Mouse (Mus musculus): ENCODE measurements around the gene Tnrc6c. TPM values are rescaled to one million over a fixed set of nuclear protein-coding genes. Genes with fewer than 3 reads are reported as not detected.

The Tnrc6c gene
- polyA plus RNA-seq, 1 experiment from 2014 or later, result 15.2 TPM

DNA sequence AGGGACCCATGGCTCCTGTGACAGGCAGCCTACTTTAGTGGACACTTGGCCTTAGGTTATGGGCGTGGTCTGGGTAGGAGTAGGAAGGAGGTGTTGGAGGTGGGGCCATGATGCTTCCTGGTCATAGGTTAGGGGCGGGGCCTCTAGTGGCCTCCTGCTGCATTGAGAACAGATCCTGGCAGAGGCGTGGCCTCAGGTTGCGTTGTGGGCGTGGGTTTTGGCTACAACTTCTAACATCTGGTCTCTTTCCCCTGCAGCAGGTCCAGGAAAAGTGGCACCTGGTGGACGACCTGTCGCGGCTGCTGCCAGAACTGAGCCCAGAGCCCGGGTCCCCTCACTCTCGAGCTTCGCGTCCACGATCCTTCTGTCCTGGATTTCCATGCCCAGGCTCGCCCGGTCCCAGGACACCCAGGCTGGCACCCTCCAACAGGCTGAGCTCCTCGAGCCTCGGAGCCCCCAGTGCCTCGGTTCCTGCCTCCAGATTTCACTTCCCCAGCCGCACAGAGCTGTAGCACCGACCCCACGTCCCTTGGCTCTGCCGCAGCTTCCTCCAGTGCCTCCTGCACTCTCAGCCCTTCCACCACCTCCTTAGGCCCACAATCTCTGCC, 138.3 kb downstream of the Tnrc6c start:
- Histone ChIP-seq H3K4me3 (peak overlapping the region; percentile 46), H3K27ac (replicated peaks) (peak overlapping the region; percentile 57)
- peak; percentile 70 for DNase-seq (ENCODE audit: low spot score)

DNA sequence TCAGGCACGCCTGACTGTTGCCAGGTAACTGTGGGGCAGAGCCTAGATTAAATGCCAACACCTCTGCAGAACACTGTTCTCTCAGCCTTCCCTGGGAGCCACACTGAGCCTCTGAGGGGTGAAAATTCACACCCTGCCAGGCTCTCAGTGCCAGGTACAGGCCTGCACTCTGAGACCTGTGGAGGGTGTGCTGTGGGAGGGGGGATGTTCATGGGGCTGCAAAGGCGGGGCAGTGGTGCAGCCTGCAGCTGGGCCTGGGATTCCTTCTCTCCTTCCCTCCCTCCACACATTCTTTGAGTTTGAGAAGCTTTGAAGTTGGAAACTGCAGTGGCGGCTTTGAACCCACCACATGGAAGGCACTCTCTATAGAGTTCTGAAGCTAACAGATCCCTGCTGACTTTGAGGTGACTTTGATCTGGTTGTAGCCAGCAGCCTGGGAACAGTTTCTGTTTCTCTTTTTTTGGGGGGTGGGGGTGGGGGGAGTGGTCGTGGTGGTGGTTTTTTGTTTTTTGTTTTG, 140.0 kb downstream of the Tnrc6c start:
- H3K4me1 ChIP-seq, result peaks cover 57% of the 10 kb centered on the region
- no peak overlapping the region for H3K4me3 ChIP-seq
- peaks cover 46% of the 10 kb centered on the region for H3K27me3 ChIP-seq (replicated peaks; ENCODE audit: low read depth, poor library complexity, severe bottlenecking)
- H3K9me3 ChIP-seq, result no peaks in the 10 kb centered on the region
- WGBS, result 65% methylated on average over 4 of the region's 4 CpGs
- no peak for DNase-seq (ENCODE audit: low spot score)
- H3K27ac ChIP-seq (replicated peaks), result no peak overlapping the region
- H3K36me3 ChIP-seq (replicated peaks), result no peaks in the 10 kb centered on the region

More for the DNA sequence above, 138.3 kb downstream of the Tnrc6c start:
- 6% methylated on average over 22 of the region's 22 CpGs for WGBS
- H3K27me3 ChIP-seq (replicated peaks; ENCODE audit: low read depth, poor library complexity, severe bottlenecking), result peaks cover 38% of the 10 kb centered on the region
- H3K36me3 ChIP-seq (replicated peaks), result no peaks in the 10 kb centered on the region
- H3K4me1 ChIP-seq, result peaks cover 40% of the 10 kb centered on the region
- no peaks in the 10 kb centered on the region for H3K9me3 ChIP-seq

DNA sequence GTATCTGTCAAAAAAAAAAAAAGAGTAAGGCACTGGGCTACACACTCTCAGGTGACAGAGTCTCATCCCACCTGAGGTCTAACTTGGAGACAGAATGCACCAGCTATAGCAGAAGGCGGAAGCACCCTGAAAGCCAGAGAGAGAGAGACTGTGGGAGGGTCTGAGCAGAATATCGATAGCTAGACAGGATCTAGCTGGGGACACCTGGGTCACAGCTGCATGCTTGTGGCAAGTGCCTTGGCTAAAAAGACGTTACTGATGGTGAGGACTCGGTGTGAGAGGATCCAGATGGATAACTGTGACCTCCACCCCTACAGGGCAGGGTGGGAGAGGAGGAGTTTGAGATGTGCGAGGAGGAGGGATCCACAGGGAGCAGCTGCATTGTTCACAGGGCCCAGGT, 142.9 kb downstream of the Tnrc6c start:
- WGBS, result 43% methylated on average over 5 of the region's 5 CpGs
- Histone ChIP-seq H3K9me3 (no peaks in the 10 kb centered on the region), H3K27ac (replicated peaks) (peak overlapping the region; percentile 54; the same call in 1 of the 2 replicates), H3K4me1 (peaks cover 48% of the 10 kb centered on the region), H3K36me3 (replicated peaks) (no peaks in the 10 kb centered on the region), H3K4me3 (no peak overlapping the region), H3K27me3 (replicated peaks; ENCODE audit: low read depth, poor library complexity, severe bottlenecking) (peaks cover 22% of the 10 kb centered on the region)
- no peak for DNase-seq (ENCODE audit: low spot score)

DNA sequence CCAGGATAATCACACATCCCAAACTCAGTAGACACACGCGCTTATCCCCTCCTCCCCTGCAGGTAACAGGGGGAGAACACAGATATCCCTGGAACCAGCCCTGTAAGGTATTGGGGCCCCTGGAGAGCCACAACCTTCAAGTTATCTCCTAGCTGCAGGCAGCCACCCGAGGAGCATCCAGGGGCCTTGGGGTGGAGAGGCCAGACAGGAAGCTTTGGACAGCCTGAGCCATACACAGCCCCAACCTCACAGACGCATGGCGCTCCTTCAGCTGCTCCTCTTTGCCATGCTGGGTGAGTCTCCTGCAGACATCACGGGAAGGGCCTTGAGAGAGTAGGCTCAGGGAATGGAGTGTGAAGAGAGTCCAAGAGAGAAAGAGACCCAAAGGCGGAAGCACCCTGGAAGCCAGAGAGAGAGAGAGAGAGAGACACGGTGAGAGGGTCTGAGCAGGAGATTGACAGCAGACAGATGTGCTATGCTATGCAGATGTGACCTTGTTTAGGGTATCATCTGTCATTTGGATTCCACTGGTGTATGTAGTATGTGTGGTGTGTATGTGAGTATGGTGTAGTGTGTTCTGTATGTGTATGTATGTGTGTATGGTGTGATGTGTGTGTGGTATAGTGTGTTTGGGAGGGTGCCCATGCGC, 143.5 kb downstream of the Tnrc6c start, which contains the start of gene 6030468B19Rik:
Gene 6030468B19Rik (plus strand): TSS at position 150 of the 649 bp plus-strand sequence.
- Histone ChIP-seq H3K36me3 (replicated peaks) (no peaks in the 10 kb centered on the region), H3K4me3 (peak within 1 kb of the TSS; percentile 32; the same call in 1 of the 2 replicates), H3K27ac (replicated peaks) (peak within 1 kb of the TSS; percentile 54), H3K27me3 (replicated peaks; ENCODE audit: low read depth, poor library complexity, severe bottlenecking) (peaks cover 15% of the 10 kb centered on the region), H3K4me1 (peaks cover 41% of the 10 kb centered on the region), H3K9me3 (no peaks in the 10 kb centered on the region)
- no peak for DNase-seq (ENCODE audit: low spot score)
- 64% methylated on average over 9 of the region's 9 CpGs for WGBS

DNA sequence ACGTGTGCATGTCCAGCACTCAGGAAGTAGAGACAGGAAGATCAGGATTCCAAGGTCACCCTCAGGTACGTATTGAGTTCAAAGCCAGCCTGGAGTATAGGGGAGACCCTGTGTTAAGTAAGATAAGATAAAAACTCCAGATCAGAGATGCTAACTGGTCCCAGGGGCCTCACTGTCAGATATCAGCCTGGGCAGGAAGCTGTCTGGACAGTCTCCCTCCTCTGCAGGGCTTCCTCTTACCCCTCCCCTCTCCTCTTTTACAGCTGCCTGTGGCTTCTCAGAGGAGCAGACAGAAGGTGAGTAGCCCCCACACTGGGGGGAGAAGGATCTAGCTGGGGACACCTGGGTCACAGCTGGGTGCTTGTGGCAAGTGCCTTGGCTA, 144.1 kb downstream of the Tnrc6c start:
- H3K4me3 ChIP-seq, result peak overlapping the region; percentile 32; the same call in 1 of the 2 replicates
- WGBS, result 52% methylated on average over 2 of the region's 2 CpGs

DNA sequence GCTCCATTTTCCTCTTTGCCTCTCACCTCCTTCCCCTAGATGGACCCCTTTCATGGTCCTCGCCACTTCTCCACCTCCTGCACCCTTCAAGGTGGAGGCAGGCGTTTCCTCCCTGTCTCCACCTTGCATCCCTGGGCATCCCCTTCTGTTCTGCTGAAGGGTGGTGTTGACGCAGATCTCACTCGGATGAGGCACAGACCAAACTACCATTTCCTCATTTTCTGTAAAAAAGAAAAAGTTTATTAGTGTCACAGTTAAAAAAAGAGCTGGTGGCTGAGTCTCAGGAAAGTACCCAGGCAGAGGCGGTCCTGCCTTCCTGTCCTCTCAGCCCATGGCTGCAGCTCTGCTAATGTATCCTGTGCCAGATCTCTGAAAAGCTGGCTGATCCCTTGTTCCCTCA, 145.1 kb downstream of the Tnrc6c start:
- Histone ChIP-seq H3K9me3 (no peaks in the 10 kb centered on the region), H3K36me3 (replicated peaks) (no peaks in the 10 kb centered on the region), H3K4me3 (peak overlapping the region; percentile 32; the same call in 1 of the 2 replicates), H3K27ac (replicated peaks) (peak overlapping the region; percentile 25; the same call in 1 of the 2 replicates), H3K4me1 (peaks cover 39% of the 10 kb centered on the region), H3K27me3 (replicated peaks; ENCODE audit: low read depth, poor library complexity, severe bottlenecking) (peaks cover 8% of the 10 kb centered on the region; the same call in 1 of the 2 replicates)
- 69% methylated on average over 5 of the region's 5 CpGs for WGBS
- DNase-seq (ENCODE audit: low spot score), result no peak

More for the DNA sequence above, 144.1 kb downstream of the Tnrc6c start:
- no peak for DNase-seq (ENCODE audit: low spot score)
- no peaks in the 10 kb centered on the region for H3K36me3 ChIP-seq (replicated peaks)
- H3K9me3 ChIP-seq, result no peaks in the 10 kb centered on the region
- peaks cover 39% of the 10 kb centered on the region for H3K4me1 ChIP-seq
- no peak overlapping the region; the same call in 1 of the 2 replicates for H3K27ac ChIP-seq (replicated peaks)
- peaks cover 13% of the 10 kb centered on the region for H3K27me3 ChIP-seq (replicated peaks; ENCODE audit: low read depth, poor library complexity, severe bottlenecking)

DNA sequence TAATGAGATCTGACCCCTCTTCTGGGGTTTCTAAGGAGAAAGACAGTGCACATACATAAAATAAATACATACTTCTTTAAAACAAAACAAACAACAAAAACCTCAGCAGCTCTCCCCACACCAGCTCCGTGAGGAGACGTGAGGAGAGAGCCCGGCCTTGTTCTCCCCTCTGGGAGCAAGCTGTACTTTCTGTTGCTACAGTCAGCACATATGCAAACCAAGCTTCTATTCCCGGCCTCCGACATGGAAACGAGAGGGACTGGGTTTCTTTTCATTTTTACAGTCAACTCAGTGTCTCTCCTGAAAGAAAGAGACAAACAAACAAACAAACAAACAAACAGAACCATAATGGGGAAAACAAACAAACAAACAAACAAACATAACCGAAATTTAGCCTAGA, 145.9 kb downstream of the Tnrc6c start:
- H3K27me3 ChIP-seq (replicated peaks; ENCODE audit: low read depth, poor library complexity, severe bottlenecking), result peaks cover 8% of the 10 kb centered on the region; the same call in 1 of the 2 replicates
- 87% methylated on average over 7 of the region's 7 CpGs for WGBS

DNA sequence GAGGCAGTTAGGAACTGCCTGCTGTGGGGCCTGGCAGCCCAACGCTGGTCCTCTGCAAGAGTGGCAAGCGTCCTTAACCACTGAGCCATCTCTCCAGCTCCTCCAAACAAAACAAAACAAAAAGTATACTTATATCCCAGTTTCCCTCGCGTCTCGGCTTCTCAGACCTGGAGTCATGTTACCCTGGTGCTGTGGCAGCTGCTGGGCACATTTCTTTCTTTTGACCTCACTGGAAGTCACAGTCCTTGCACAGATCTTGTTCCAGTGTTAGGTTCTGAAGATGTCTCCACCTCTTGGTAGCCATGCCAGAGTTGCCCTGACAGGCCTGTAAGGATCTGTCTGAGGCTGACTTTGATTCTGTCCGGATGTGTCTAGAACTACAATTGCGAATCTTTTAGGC, 147.6 kb downstream of the Tnrc6c start:
- Histone ChIP-seq H3K4me3 (no peak overlapping the region), H3K27ac (replicated peaks) (no peak overlapping the region), H3K27me3 (replicated peaks; ENCODE audit: low read depth, poor library complexity, severe bottlenecking) (peaks cover 8% of the 10 kb centered on the region; the same call in 1 of the 2 replicates), H3K36me3 (replicated peaks) (no peaks in the 10 kb centered on the region), H3K9me3 (no peaks in the 10 kb centered on the region), H3K4me1 (peaks cover 31% of the 10 kb centered on the region)
- DNase-seq (ENCODE audit: low spot score), result no peak
- WGBS, result 60% methylated on average over 7 of the region's 7 CpGs

More for the DNA sequence above, 145.9 kb downstream of the Tnrc6c start:
- Histone ChIP-seq H3K9me3 (no peaks in the 10 kb centered on the region), H3K36me3 (replicated peaks) (no peaks in the 10 kb centered on the region), H3K4me3 (no peak overlapping the region), H3K27ac (replicated peaks) (no peak overlapping the region), H3K4me1 (peaks cover 34% of the 10 kb centered on the region)
- no peak for DNase-seq (ENCODE audit: low spot score)

DNA sequence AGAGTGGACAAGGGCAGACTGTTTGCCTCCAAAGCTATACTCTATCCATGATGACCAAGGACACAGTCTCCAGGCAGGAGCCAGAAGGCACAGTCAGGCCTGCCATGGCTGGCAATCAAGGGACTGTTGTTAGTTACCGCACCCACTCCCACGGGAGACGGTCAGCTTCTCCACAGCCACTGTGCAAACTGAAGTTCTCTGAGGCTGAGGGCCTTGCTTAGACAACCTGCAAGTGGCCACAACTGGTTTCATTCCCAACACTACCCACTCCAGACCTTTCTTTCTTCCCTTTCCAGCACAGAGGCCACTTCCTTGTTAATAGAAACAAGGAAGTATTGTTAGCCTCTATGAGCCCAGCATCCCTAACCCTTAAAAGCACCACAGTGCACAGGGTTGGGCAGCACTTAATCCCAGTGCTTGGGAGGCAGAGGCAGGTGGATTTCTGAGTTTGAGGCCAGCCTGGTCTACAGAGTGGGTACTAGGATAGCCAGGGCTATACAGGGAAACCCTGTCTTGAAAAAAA, 149.1 kb downstream of the Tnrc6c start:
- Histone ChIP-seq H3K4me1 (peaks cover 17% of the 10 kb centered on the region), H3K27me3 (replicated peaks; ENCODE audit: low read depth, poor library complexity, severe bottlenecking) (peaks cover 3% of the 10 kb centered on the region; the same call in 1 of the 2 replicates), H3K4me3 (no peak overlapping the region), H3K9me3 (no peaks in the 10 kb centered on the region), H3K36me3 (replicated peaks) (no peaks in the 10 kb centered on the region), H3K27ac (replicated peaks) (no peak overlapping the region)
- WGBS, result 88% methylated on average over 3 of the region's 3 CpGs
- DNase-seq (ENCODE audit: low spot score), result no peak

DNA sequence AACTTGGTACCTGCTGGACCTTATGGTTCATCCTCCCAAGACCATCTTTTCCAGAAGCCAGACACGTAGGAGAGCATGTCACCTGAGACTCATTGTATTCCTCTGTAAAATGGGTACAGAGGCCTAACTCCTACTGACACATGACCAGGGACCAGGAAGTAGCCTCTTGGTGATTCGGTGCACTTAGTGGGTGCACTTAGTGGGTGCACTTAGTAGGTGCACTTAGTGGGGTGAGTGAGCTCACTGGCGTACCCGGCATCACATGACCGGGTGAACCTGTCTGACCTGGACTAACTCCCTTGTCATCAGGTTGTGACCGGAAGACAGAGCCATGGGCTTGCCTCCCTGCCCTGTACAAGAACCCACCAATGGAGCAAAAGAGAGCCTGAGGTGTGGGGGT, 152.7 kb downstream of the Tnrc6c start:
- Histone ChIP-seq H3K9me3 (no peaks in the 10 kb centered on the region), H3K27me3 (replicated peaks; ENCODE audit: low read depth, poor library complexity, severe bottlenecking) (no peaks in the 10 kb centered on the region; the same call in 1 of the 2 replicates), H3K36me3 (replicated peaks) (peaks cover 3% of the 10 kb centered on the region), H3K27ac (replicated peaks) (no peak overlapping the region), H3K4me1 (peaks cover 29% of the 10 kb centered on the region), H3K4me3 (no peak overlapping the region)
- DNase-seq (ENCODE audit: low spot score), result no peak
- WGBS, result 93% methylated on average over 6 of the region's 6 CpGs

DNA sequence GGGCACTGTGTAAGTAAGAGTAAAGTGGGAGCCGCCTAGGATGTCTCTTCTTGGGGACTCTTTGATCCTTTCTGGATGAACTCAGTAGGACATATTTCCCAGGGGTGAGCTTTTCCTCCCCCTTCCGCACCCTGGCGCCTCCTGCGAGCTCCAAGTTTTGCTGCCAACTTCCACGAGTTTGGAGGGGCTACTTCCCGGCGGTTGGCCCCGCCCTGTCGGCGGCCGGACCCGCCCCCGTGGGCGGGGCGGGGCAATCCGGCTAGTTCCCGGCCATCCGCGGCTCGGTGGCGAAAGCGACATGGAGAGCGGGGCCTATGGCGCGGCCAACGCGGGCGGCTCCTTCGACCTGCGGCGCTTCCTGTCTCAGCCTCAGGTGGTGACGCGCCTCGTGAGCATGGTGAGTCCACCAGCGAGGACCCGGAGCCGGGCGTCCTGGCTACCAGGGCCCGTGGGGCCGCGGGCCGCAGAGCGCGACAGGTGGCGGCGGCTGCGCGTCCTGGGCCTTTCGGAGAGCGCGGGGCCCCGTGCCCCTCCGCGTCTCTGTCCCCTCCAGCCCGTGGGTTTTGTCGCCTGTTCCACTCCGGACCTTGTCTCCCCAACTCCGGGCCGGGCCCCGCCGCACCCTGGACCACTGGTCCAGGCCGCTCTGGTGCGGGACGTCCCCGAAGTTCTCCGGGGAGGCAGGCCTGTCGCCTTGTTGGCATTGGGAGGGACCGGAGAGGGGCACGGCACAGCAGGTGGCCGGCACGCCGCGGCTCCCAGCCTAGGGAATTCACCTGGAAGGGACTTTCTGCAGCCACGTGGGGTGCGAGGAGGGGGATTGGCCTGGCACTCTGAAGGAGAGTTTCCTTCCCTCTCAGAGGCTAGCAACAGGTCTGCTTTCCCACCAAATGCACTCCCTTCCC, 155.6 kb downstream of the Tnrc6c start, which contains the start of the genes Gm20708 and Syngr2:
Gene Gm20708 (plus strand): TSS at position 262 of the 905 bp plus-strand sequence.
Gene Syngr2 (plus strand): TSS at position 262 of the 905 bp plus-strand sequence.
- WGBS, result under 1% methylated on average over 75 of the region's 75 CpGs
- Histone ChIP-seq H3K27ac (replicated peaks) (peak within 1 kb of the TSS; percentile 78), H3K9me3 (no peaks in the 10 kb centered on the region), H3K36me3 (replicated peaks) (peaks cover 32% of the 10 kb centered on the region), H3K4me1 (peaks cover 28% of the 10 kb centered on the region), H3K27me3 (replicated peaks; ENCODE audit: low read depth, poor library complexity, severe bottlenecking) (no peaks in the 10 kb centered on the region; the same call in 1 of the 2 replicates), H3K4me3 (peak within 1 kb of the TSS; percentile 86)
- peak; percentile 86 for DNase-seq (ENCODE audit: low spot score)
